8 mouse cellular contexts compared by ENCODE assay signal in genomic region chr6:83034463-83035055, GRCm38 (mm10). TPM values are rescaled to one million over a fixed set of nuclear protein-coding genes. Genes with fewer than 3 reads are reported as not detected.
DNase-seq lines count a peak whose midpoint lies in the region; ATAC-seq and TF ChIP-seq lines count a peak whose summit lies in the region.

No protein-coding gene starts in this region.

- TF ChIP-seq CTCF in stomach, postnatal 0 days (IDR thresholded peaks at IDR 0.05; ENCODE audit: low read depth): no peak

- peak overlapping the region; percentile 74 for H3K4me3 ChIP-seq in erythroblast, embryonic 14.5 days (replicated peaks)
- H3K4me3 ChIP-seq in liver, embryonic 12.5 days: peak overlapping the region; percentile 80; the same call in 1 of the 2 replicates
- peak overlapping the region; percentile 65 for H3K4me3 ChIP-seq in stomach, postnatal 0 days (ENCODE audit: low read depth, low read length)

- H3K9ac ChIP-seq in liver, embryonic 12.5 days: no peak overlapping the region
- H3K9ac ChIP-seq in stomach, postnatal 0 days (ENCODE audit: low read length): peak overlapping the region; percentile 68

- ATAC-seq in erythroblast, adult 5-6 weeks (replicated peaks; ENCODE audit: low FRiP score, poor library complexity, severe bottlenecking): no peak
- no peak for ATAC-seq in liver, embryonic 12.5 days
- no peak for ATAC-seq in stomach, postnatal 0 days (ENCODE audit: low FRiP score, low TSS enrichment)
- ATAC-seq in megakaryocyte progenitor cell, adult 5-6 weeks (replicated peaks; ENCODE audit: poor library complexity): no peak

- peaks cover 32% of the 10 kb centered on the region for H3K36me3 ChIP-seq in erythroblast, embryonic 14.5 days (ENCODE audit: control insufficient read depth)
- H3K36me3 ChIP-seq in liver, embryonic 12.5 days: peaks cover 26% of the 10 kb centered on the region
- H3K36me3 ChIP-seq in stomach, postnatal 0 days (ENCODE audit: control insufficient read depth, insufficient read depth, low read length): no peaks in the 10 kb centered on the region

- WGBS in liver, embryonic 12.5 days (ENCODE audit: insufficient replicate concordance): 59% methylated on average over 5 of the region's 5 CpGs
- WGBS in stomach, postnatal 0 days: 36% methylated on average over 5 of the region's 5 CpGs

- DNase-seq in retina, embryonic 14.5 days (ENCODE audit: low spot score): peak; percentile 16
- no peak for DNase-seq in retina, postnatal 1 day
- no peak for DNase-seq in stomach, postnatal 0 days (ENCODE audit: low spot score)
- DNase-seq in urinary bladder, adult 18-20 months (ENCODE audit: low spot score in 2 of 2): no peak

- peaks cover 88% of the 10 kb centered on the region for H3K4me1 ChIP-seq in erythroblast, embryonic 14.5 days (ENCODE audit: control insufficient read depth)
- H3K4me1 ChIP-seq in liver, embryonic 12.5 days: peaks cover 65% of the 10 kb centered on the region
- no peaks in the 10 kb centered on the region for H3K4me1 ChIP-seq in stomach, postnatal 0 days (replicated peaks; ENCODE audit: control insufficient read depth, insufficient read depth)

- H3K27me3 ChIP-seq in erythroblast, embryonic 14.5 days (ENCODE audit: control insufficient read depth): peaks cover 25% of the 10 kb centered on the region
- peaks cover 46% of the 10 kb centered on the region; the same call in 1 of the 2 replicates for H3K27me3 ChIP-seq in liver, embryonic 12.5 days (replicated peaks)
- no peaks in the 10 kb centered on the region for H3K27me3 ChIP-seq in stomach, postnatal 0 days (ENCODE audit: control insufficient read depth, insufficient read depth, low read length)

- peak overlapping the region; percentile 87 for H3K4me2 ChIP-seq in liver, embryonic 12.5 days
- H3K4me2 ChIP-seq in stomach, postnatal 0 days (replicated peaks; ENCODE audit: low read depth): peak overlapping the region; percentile 80

- no peak for TF ChIP-seq EP300 in stomach, postnatal 0 days (optimal IDR thresholded peaks at IDR 0.05)

- H3K9me3 ChIP-seq in erythroblast, embryonic 14.5 days (ENCODE audit: control insufficient read depth, low read length): no peaks in the 10 kb centered on the region
- H3K9me3 ChIP-seq in liver, embryonic 12.5 days (replicated peaks): no peaks in the 10 kb centered on the region
- H3K9me3 ChIP-seq in stomach, postnatal 0 days (ENCODE audit: control insufficient read depth, low read length): no peaks in the 10 kb centered on the region

- H3K27ac ChIP-seq in liver, embryonic 12.5 days: 0 out of 2 replicates have a peak overlapping the region, but pooled peaks have one; percentile 84
- H3K27ac ChIP-seq in stomach, postnatal 0 days (replicated peaks): peak overlapping the region; percentile 82

RNA-seq across cellular contexts. Expression of gene Loxl3, which starts 0.6 kb away (rescaled TPM):
- polyA plus RNA-seq in erythroblast, embryonic 14.5 days (2012): 0.01 and 0.02 TPM in 2 replicates
- 1.5 and 2.9 TPM in 2 replicates for total RNA-seq in erythroblast, adult 5-6 weeks (2015; ENCODE audit: low replicate concordance)
- 3.2 and 3.6 TPM in 2 replicates for total RNA-seq in erythroblast, adult 5-6 weeks (2017; ENCODE audit: low replicate concordance)
- polyA plus RNA-seq in liver, embryonic 12.5 days (2016; fragmentation: Nextera tagmentation; extraction: Ambion mirVana): 3.1 and 3.2 TPM in 2 replicates
- polyA plus RNA-seq in stomach, postnatal 0 days (2015; fragmentation: Nextera tagmentation; extraction: Ambion mirVana): 5.5 and 6.1 TPM in 2 replicates
- 0.59 and 1.4 TPM in 2 replicates for total RNA-seq in megakaryocyte progenitor cell, adult 5-6 weeks (2015)
- total RNA-seq in megakaryocyte progenitor cell, adult 5-6 weeks (2017): 1.0 and 1.7 TPM in 2 replicates

RNA-seq across cellular contexts. Expression of gene Dok1, which starts 1.3 kb away (rescaled TPM):
- 27.8 and 28.7 TPM in 2 replicates for polyA plus RNA-seq in erythroblast, embryonic 14.5 days (2012)
- 11.3 and 19.4 TPM in 2 replicates for total RNA-seq in erythroblast, adult 5-6 weeks (2015; ENCODE audit: low replicate concordance)
- 23.9 and 24.7 TPM in 2 replicates for total RNA-seq in erythroblast, adult 5-6 weeks (2017; ENCODE audit: low replicate concordance)
- 22.2 and 22.6 TPM in 2 replicates for polyA plus RNA-seq in liver, embryonic 12.5 days (2016; fragmentation: Nextera tagmentation; extraction: Ambion mirVana)
- 8.3 TPM in 2 replicates for polyA plus RNA-seq in stomach, postnatal 0 days (2015; fragmentation: Nextera tagmentation; extraction: Ambion mirVana)
- total RNA-seq in megakaryocyte progenitor cell, adult 5-6 weeks (2015): 6.5 and 6.8 TPM in 2 replicates
- 14.1 and 18.2 TPM in 2 replicates for total RNA-seq in megakaryocyte progenitor cell, adult 5-6 weeks (2017)

RNA-seq across cellular contexts. Expression of gene Aup1, which starts 19.8 kb away (rescaled TPM):
- 310 and 339 TPM in 2 replicates for polyA plus RNA-seq in erythroblast, embryonic 14.5 days (2012)
- 197 and 242 TPM in 2 replicates for total RNA-seq in erythroblast, adult 5-6 weeks (2015; ENCODE audit: low replicate concordance)
- 212 and 218 TPM in 2 replicates for total RNA-seq in erythroblast, adult 5-6 weeks (2017; ENCODE audit: low replicate concordance)
- 215 and 233 TPM in 2 replicates for polyA plus RNA-seq in liver, embryonic 12.5 days (2016; fragmentation: Nextera tagmentation; extraction: Ambion mirVana)
- polyA plus RNA-seq in stomach, postnatal 0 days (2015; fragmentation: Nextera tagmentation; extraction: Ambion mirVana): 135 and 150 TPM in 2 replicates
- total RNA-seq in megakaryocyte progenitor cell, adult 5-6 weeks (2015): 135 and 178 TPM in 2 replicates
- 112 and 133 TPM in 2 replicates for total RNA-seq in megakaryocyte progenitor cell, adult 5-6 weeks (2017)

RNA-seq across cellular contexts. Expression of gene Htra2, which starts 20.5 kb away (rescaled TPM):
- 6.2 and 6.6 TPM in 2 replicates for polyA plus RNA-seq in erythroblast, embryonic 14.5 days (2012)
- 69.4 and 97.8 TPM in 2 replicates for total RNA-seq in erythroblast, adult 5-6 weeks (2015; ENCODE audit: low replicate concordance)
- 41.9 and 57.7 TPM in 2 replicates for total RNA-seq in erythroblast, adult 5-6 weeks (2017; ENCODE audit: low replicate concordance)
- 147 and 154 TPM in 2 replicates for polyA plus RNA-seq in liver, embryonic 12.5 days (2016; fragmentation: Nextera tagmentation; extraction: Ambion mirVana)
- 31.3 and 35.7 TPM in 2 replicates for polyA plus RNA-seq in stomach, postnatal 0 days (2015; fragmentation: Nextera tagmentation; extraction: Ambion mirVana)
- total RNA-seq in megakaryocyte progenitor cell, adult 5-6 weeks (2015): 128 and 129 TPM in 2 replicates
- total RNA-seq in megakaryocyte progenitor cell, adult 5-6 weeks (2017): 77.3 and 82.3 TPM in 2 replicates

RNA-seq across cellular contexts. Expression of gene Dqx1, which starts 23.1 kb away (rescaled TPM):
- polyA plus RNA-seq in erythroblast, embryonic 14.5 days (2012): 0.14 and 0.18 TPM in 2 replicates
- total RNA-seq in erythroblast, adult 5-6 weeks (2015; ENCODE audit: low replicate concordance): 1.7 and 3.5 TPM in 2 replicates
- 4.2 and 6.7 TPM in 2 replicates for total RNA-seq in erythroblast, adult 5-6 weeks (2017; ENCODE audit: low replicate concordance)
- polyA plus RNA-seq in liver, embryonic 12.5 days (2016; fragmentation: Nextera tagmentation; extraction: Ambion mirVana): 5.0 and 5.4 TPM in 2 replicates
- 5.4 and 5.8 TPM in 2 replicates for polyA plus RNA-seq in stomach, postnatal 0 days (2015; fragmentation: Nextera tagmentation; extraction: Ambion mirVana)
- 1.2 and 1.7 TPM in 2 replicates for total RNA-seq in megakaryocyte progenitor cell, adult 5-6 weeks (2015)
- total RNA-seq in megakaryocyte progenitor cell, adult 5-6 weeks (2017): 0.75 and 1.0 TPM in 2 replicates
